Mouse (Mus musculus): ENCODE measurements around the gene Dnaaf5.

Gene Dnaaf5

GRCm38 (mm10) chr5:139199995-139200769 lies 50.2 kb downstream of the Dnaaf5 start, which contains the start of gene Sun1:
TSS of gene Sun1 (plus strand) at chr5:139200637.
- peak; percentile 99 for DNase-seq

DNA sequence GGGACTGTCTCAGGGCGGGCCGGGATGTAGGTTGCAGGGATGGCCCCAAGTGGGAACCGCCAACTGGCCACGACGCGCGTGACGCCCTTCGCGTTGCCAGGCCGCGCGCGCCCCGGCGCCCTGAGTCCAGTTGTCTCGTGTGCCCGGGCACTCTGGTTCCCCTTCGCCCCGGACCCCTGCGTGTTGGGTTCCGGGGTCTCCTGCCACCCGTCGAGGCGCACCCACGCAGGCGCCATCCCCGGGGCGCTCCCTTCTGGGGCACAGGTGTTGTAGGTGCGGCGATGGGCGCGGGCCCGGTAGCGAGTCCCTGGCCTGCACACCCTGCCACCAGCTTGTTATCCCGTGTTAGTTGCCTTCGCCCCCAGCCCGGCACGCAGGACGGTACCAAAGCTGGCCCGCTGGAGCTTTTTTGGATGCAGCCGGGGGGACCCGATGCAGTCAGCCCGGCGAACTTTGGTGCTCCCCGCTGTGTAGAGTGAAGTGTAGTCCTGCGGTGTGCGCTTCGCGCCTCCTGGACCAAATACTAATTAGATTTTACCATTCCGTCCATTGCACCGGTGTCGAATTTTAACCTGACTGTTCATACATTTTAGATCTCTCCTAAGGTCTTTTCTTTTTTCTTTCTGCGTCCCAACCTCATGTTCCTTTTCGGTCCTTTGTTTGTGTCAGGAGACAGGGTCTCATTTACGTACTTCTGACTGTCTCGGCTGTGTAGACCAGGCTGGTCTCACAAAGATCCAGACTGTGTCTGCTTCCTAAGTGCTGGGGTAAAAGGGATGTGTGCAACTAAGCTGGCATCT lies 50.9 kb downstream of the Dnaaf5 start:
- peak; percentile 30 for DNase-seq

GRCm38 (mm10) chr5:139202127-139202526 lies 52.1 kb downstream of the Dnaaf5 start:
- DNase-seq, result no peak

GRCm38 (mm10) chr5:139203312-139203711 lies 53.3 kb downstream of the Dnaaf5 start:
- DNase-seq, result no peak

DNA sequence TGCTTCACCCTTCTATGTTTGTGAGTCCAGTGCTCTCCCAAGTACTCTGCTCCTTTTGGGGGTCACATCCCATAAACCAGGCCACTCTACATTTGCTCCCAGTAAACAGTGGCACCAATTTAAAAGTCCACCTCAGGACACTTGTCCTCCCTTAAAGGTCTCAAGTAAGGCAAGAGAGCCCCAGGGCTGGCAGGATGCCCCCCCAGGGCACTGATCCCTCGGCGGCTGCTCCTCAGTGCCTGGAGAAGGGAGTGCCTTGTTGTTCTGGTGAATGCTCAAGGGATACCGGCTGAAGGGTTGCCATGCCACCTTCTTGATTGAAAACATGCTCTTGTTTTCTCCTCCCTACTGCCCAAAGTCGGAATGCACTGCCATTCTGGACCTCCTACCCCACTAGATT lies 56.1 kb downstream of the Dnaaf5 start:
- no peak for DNase-seq

GRCm38 (mm10) chr5:139206525-139206924 lies 56.5 kb downstream of the Dnaaf5 start:
- DNase-seq, result no peak

DNA sequence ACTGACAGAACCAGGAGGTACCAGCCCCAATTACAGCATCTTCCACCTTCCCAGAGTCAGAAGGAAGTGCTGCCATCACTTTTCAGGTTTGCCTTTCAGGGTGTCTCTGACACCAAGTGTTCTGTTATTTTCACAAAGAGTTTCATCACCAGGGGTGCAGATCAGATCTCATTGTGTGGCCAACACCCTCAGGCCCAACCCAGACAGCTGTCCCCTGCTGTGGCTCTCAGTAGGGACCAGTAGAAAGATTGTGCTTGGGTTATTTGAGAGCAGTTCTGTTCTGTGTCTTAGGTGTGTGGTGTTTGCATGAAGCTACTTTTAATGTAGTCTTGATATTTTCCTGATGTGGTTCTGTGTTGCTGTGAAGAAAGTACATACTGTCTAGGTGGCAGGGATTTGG lies 58.2 kb downstream of the Dnaaf5 start:
- no peak for DNase-seq

- DNase-seq, result no peak
Measured at GRCm38 (mm10) chr5:139208871-139209684, 59.1 kb downstream of the Dnaaf5 start.

DNA sequence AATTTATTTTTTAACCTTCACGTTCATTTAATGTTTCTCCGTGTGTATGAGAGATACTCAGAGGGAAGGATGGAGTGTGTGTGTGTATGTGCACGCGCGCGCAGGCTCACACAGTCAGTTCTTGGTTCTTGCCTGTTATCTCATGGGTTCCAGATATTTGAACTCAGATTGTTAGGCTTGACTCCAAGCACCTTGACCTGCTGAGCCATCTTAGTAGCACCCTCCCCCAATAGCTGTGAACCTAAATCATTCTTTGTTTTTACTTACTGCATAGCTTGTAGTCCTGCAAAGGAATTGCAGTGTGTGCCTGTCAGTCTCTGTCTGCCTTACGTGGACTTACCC lies 59.6 kb downstream of the Dnaaf5 start:
- DNase-seq, result no peak

- no peak for DNase-seq
Measured at GRCm38 (mm10) chr5:139211737-139212385, 61.8 kb downstream of the Dnaaf5 start.

- DNase-seq, result no peak
Measured at GRCm38 (mm10) chr5:139214298-139214697, 64.3 kb downstream of the Dnaaf5 start.

- DNase-seq, result no peak
Measured at GRCm38 (mm10) chr5:139215184-139215583, 65.2 kb downstream of the Dnaaf5 start.

- no peak for DNase-seq
Measured at GRCm38 (mm10) chr5:139216121-139216520, 66.1 kb downstream of the Dnaaf5 start.

- DNase-seq, result no peak
Measured at GRCm38 (mm10) chr5:139216774-139217173, 66.8 kb downstream of the Dnaaf5 start.

GRCm38 (mm10) chr5:139220006-139220515 lies 70.0 kb downstream of the Dnaaf5 start:
- DNase-seq, result no peak

GRCm38 (mm10) chr5:139220610-139221009 lies 70.6 kb downstream of the Dnaaf5 start:
- DNase-seq, result no peak

GRCm38 (mm10) chr5:139223331-139223730 lies 73.3 kb downstream of the Dnaaf5 start:
- DNase-seq, result no peak

DNA sequence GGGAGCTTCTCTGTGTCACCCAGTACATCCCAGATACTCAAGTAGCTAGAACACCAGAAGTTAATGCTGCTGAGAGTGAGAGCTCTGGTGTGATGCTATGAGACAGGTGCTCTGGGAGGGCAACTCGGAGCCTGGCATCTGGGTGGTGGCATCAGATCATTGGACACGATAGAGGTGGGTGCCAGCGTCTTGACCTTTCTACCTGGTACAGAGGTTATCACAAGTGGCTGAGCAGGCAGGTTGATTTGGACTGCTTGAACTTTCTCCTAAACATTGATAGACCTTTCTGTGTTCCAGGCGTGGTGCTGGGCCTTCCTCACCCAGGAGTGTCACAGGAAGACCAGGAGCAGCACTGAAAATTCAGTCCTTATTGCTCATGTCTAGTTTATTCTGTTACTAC lies 77.2 kb downstream of the Dnaaf5 start:
- DNase-seq, result no peak

DNA sequence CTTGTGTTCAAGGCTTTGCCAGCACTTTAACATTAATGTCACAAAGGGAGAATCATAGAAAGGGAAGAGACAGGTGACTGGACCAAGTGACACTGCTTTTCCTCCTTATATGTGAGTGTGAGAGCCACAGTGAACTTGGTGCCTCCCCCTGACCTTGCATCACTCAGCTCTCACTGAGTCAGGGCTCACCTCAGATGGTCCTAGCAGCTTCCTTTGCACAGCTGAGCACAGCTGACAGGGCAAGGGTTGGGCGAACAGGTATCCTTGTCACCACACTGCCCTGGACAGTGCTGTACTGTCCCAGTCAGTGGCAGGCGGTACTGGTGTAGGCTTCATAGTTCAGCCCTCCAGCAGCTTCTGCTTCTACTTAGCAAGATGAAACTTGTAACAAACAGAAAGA lies 77.6 kb downstream of the Dnaaf5 start:
- no peak for DNase-seq

- DNase-seq, result no peak
Measured at GRCm38 (mm10) chr5:139228318-139228717, 78.3 kb downstream of the Dnaaf5 start.

- no peak for DNase-seq
Measured at GRCm38 (mm10) chr5:139229716-139230115, 79.7 kb downstream of the Dnaaf5 start.

- no peak for DNase-seq
Measured at GRCm38 (mm10) chr5:139232083-139232482, 82.1 kb downstream of the Dnaaf5 start.

DNA sequence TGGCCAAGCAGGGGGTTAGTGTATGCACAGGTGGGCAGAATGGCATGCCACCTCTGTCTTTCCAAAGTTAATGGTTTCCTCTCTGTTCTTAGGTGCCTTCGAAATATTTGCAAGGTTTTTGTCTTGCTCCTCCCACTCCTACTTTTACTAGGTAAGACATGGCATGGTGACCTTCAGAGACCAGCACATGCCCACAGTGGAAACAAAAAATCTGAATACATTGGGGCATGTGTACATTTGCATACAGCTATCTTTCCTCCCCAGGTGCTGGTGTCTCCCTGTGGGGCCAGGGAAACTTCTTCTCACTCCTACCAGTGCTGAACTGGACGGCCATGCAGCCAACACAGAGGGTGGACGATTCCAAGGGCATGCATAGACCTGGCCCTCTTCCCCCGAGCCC lies 84.4 kb downstream of the Dnaaf5 start:
- no peak for DNase-seq

Data from embryo, embryonic 11 days (tissue).